ENCODE assay signal across 18 mouse cellular contexts in genomic region chr10:20527737-20528136, GRCm38 (mm10).
"Had no signal": no experiment of that assay in that cellular context is flagged by ENCODE, and none has a peak within 500 bp of the region (broad histone marks: within the 10 kb centered on the region; RNA-seq: fewer than 3 reads in every experiment).

No protein-coding gene starts in this region.

- H3K4me3 ChIP-seq: liver, embryonic 13.5 days; midbrain, embryonic 12.5 days; midbrain, embryonic 15.5 days; neural tube, embryonic 12.5 days; neural tube, embryonic 15.5 days; stomach, embryonic 15.5 days had no signal

- H3K4me1 ChIP-seq: liver, embryonic 13.5 days had no signal

- ATAC-seq: midbrain, embryonic 15.5 days had no signal

- H3K36me3 ChIP-seq: liver, embryonic 13.5 days; midbrain, embryonic 12.5 days; midbrain, embryonic 15.5 days; neural tube, embryonic 12.5 days; neural tube, embryonic 15.5 days; stomach, embryonic 15.5 days had no signal

- H3K4me2 ChIP-seq: liver, embryonic 13.5 days; midbrain, embryonic 12.5 days; midbrain, embryonic 15.5 days; neural tube, embryonic 12.5 days; neural tube, embryonic 15.5 days; stomach, embryonic 15.5 days had no signal

- H3K9ac ChIP-seq: liver, embryonic 13.5 days; midbrain, embryonic 12.5 days; midbrain, embryonic 15.5 days; neural tube, embryonic 12.5 days; neural tube, embryonic 15.5 days; stomach, embryonic 15.5 days had no signal

- DNase-seq: kidney, adult 9 months; layer of hippocampus, adult 9-11 months; liver, embryonic 13.5 days; lung, adult 2 months; lung, postnatal 10 days; right cerebral cortex, adult 18-20 months; right cerebral cortex, postnatal 14 days; spleen, adult 18-20 months; thymus, adult 18-20 months; thymus, postnatal 14 days; thymus, postnatal 4 days had no signal

- H3K9me3 ChIP-seq: liver, embryonic 13.5 days; midbrain, embryonic 12.5 days; midbrain, embryonic 15.5 days; neural tube, embryonic 12.5 days; neural tube, embryonic 15.5 days; stomach, embryonic 15.5 days had no signal

- H3K27me3 ChIP-seq: liver, embryonic 13.5 days; midbrain, embryonic 12.5 days; midbrain, embryonic 15.5 days; neural tube, embryonic 12.5 days; neural tube, embryonic 15.5 days; stomach, embryonic 15.5 days had no signal

- H3K27ac ChIP-seq: kidney, postnatal 0 days; liver, embryonic 13.5 days; macrophage; midbrain, embryonic 12.5 days; neural tube, embryonic 12.5 days; stomach, embryonic 15.5 days had no signal
